Comparison of ENCODE assay signal across 23 mouse cellular contexts in genomic region chr2:83792102-83792501, GRCm38 (mm10). TPM values are rescaled to one million over a fixed set of nuclear protein-coding genes. Genes with fewer than 3 reads are reported as not detected.
DNase-seq lines count a peak whose midpoint lies in the region; ATAC-seq and TF ChIP-seq lines count a peak whose summit lies in the region.
"Had no signal": no experiment of that assay in that cellular context is flagged by ENCODE, and none has a peak within 500 bp of the region (broad histone marks: within the 10 kb centered on the region; RNA-seq: fewer than 3 reads in every experiment).

No protein-coding gene starts in this region.

- ATAC-seq in hindbrain, embryonic 11.5 days (ENCODE audit: low FRiP score): peak; percentile 22; the same call in 1 of the 2 replicates
- no peak for ATAC-seq in forebrain, postnatal 0 days
- peak; percentile 76 for ATAC-seq in midbrain, embryonic 12.5 days (ENCODE audit: low FRiP score, low read depth)
- no peak for ATAC-seq in heart, embryonic 11.5 days (replicated peaks; ENCODE audit: insufficient number of reproducible peaks, low FRiP score, low TSS enrichment)
- ATAC-seq: CD4-positive, CD25-positive, alpha-beta regulatory T cell, adult 4 months; inflammation-experienced regulatory T-cells, adult 6 months had no signal

- no peaks in the 10 kb centered on the region for H3K9me3 ChIP-seq in hindbrain, embryonic 11.5 days (ENCODE audit: control insufficient read depth, low read length)
- H3K9me3 ChIP-seq in hindbrain, embryonic 10.5 days: no peaks in the 10 kb centered on the region
- H3K9me3 ChIP-seq in forebrain, postnatal 0 days (ENCODE audit: low read length): no peaks in the 10 kb centered on the region
- no peaks in the 10 kb centered on the region for H3K9me3 ChIP-seq in midbrain, embryonic 12.5 days
- no peaks in the 10 kb centered on the region for H3K9me3 ChIP-seq in heart, embryonic 11.5 days (replicated peaks; ENCODE audit: control insufficient read depth, low read length)
- H3K9me3 ChIP-seq: embryonic facial prominence, embryonic 10.5 days; heart, embryonic 15.5 days; liver, embryonic 13.5 days had no signal

- no peaks in the 10 kb centered on the region for H3K36me3 ChIP-seq in hindbrain, embryonic 11.5 days (ENCODE audit: control insufficient read depth, insufficient read depth, low read length)
- peaks cover 62% of the 10 kb centered on the region for H3K36me3 ChIP-seq in hindbrain, embryonic 10.5 days
- H3K36me3 ChIP-seq in forebrain, postnatal 0 days (ENCODE audit: insufficient read depth): no peaks in the 10 kb centered on the region
- peaks cover 13% of the 10 kb centered on the region for H3K36me3 ChIP-seq in midbrain, embryonic 12.5 days
- peaks cover 12% of the 10 kb centered on the region for H3K36me3 ChIP-seq in heart, embryonic 11.5 days (ENCODE audit: control insufficient read depth, insufficient read depth, low read length)

- no peak for TF ChIP-seq CTCF in forebrain, postnatal 0 days (IDR thresholded peaks at IDR 0.05; ENCODE audit: low read depth)

- no peak overlapping the region for H3K4me3 ChIP-seq in hindbrain, embryonic 11.5 days (ENCODE audit: low read depth, low read length)
- H3K4me3 ChIP-seq in hindbrain, embryonic 10.5 days: no peak overlapping the region
- peak overlapping the region; percentile 14; the same call in 1 of the 2 replicates for H3K4me3 ChIP-seq in forebrain, postnatal 0 days (ENCODE audit: low read depth, low read length)
- H3K4me3 ChIP-seq in midbrain, embryonic 12.5 days: 0 out of 2 replicates have a peak overlapping the region, but pooled peaks have one; percentile 17
- no peak overlapping the region for H3K4me3 ChIP-seq in heart, embryonic 11.5 days (ENCODE audit: low read depth, low read length)
- H3K4me3 ChIP-seq: embryonic facial prominence, embryonic 10.5 days; heart, embryonic 15.5 days; left cerebral cortex, adult 2 months; liver, embryonic 13.5 days had no signal

- no peaks in the 10 kb centered on the region for H3K27me3 ChIP-seq in hindbrain, embryonic 11.5 days (ENCODE audit: control insufficient read depth, insufficient read depth, low read length)
- H3K27me3 ChIP-seq in hindbrain, embryonic 10.5 days (ENCODE audit: insufficient read depth, poor library complexity, severe bottlenecking): no peaks in the 10 kb centered on the region
- no peaks in the 10 kb centered on the region for H3K27me3 ChIP-seq in forebrain, postnatal 0 days (ENCODE audit: insufficient read depth, low read length)
- no peaks in the 10 kb centered on the region for H3K27me3 ChIP-seq in midbrain, embryonic 12.5 days
- no peaks in the 10 kb centered on the region for H3K27me3 ChIP-seq in heart, embryonic 11.5 days (ENCODE audit: control insufficient read depth, insufficient read depth, low read length)
- H3K27me3 ChIP-seq: heart, embryonic 15.5 days; liver, embryonic 13.5 days had no signal

- no peak overlapping the region for H3K4me2 ChIP-seq in hindbrain, embryonic 11.5 days (replicated peaks; ENCODE audit: low read depth, low read length)
- H3K4me2 ChIP-seq in forebrain, postnatal 0 days (ENCODE audit: low read depth): peak overlapping the region; percentile 11
- peak overlapping the region; percentile 37 for H3K4me2 ChIP-seq in midbrain, embryonic 12.5 days (replicated peaks)
- no peak overlapping the region for H3K4me2 ChIP-seq in heart, embryonic 11.5 days
- H3K4me2 ChIP-seq: heart, embryonic 15.5 days; liver, embryonic 13.5 days had no signal

- no peak for DNase-seq in hindbrain, embryonic 11.5 days (ENCODE audit: low spot score)
- no peak for DNase-seq in hindbrain, embryonic 10.5 days (ENCODE audit: low spot score)
- DNase-seq in forebrain, postnatal 0 days: no peak
- DNase-seq in frontal cortex, postnatal 25 days (ENCODE audit: low spot score in 2 of 2): no peak
- DNase-seq in cerebellum, postnatal 14 days: no peak
- DNase-seq: adrenal gland, postnatal 14 days; cerebellum, adult 9-10 months; heart, postnatal 36 days; kidney, adult 18-20 months; kidney, postnatal 4 days; layer of hippocampus, adult 9-11 months; liver, embryonic 13.5 days; lung, adult 2 months; thymus, adult 2 months; thymus, postnatal 4 days had no signal

- H3K9ac ChIP-seq in hindbrain, embryonic 11.5 days (ENCODE audit: low read depth, low read length): no peak overlapping the region
- H3K9ac ChIP-seq in forebrain, postnatal 0 days: no peak overlapping the region
- no peak overlapping the region for H3K9ac ChIP-seq in midbrain, embryonic 12.5 days (replicated peaks)
- no peak overlapping the region for H3K9ac ChIP-seq in heart, embryonic 11.5 days (ENCODE audit: low read depth, low read length)
- H3K9ac ChIP-seq: heart, embryonic 15.5 days; liver, embryonic 13.5 days had no signal

- no peak overlapping the region for H3K27ac ChIP-seq in hindbrain, embryonic 11.5 days (ENCODE audit: low read depth, low read length)
- no peak overlapping the region for H3K27ac ChIP-seq in hindbrain, embryonic 10.5 days
- H3K27ac ChIP-seq in forebrain, postnatal 0 days (ENCODE audit: low read depth, low read length): no peak overlapping the region
- H3K27ac ChIP-seq in midbrain, embryonic 12.5 days (replicated peaks): peak overlapping the region; percentile 71
- no peak overlapping the region for H3K27ac ChIP-seq in heart, embryonic 11.5 days (ENCODE audit: low read depth, low read length)
- H3K27ac ChIP-seq: embryonic facial prominence, embryonic 10.5 days; heart, embryonic 15.5 days; left cerebral cortex, adult 2 months; liver, embryonic 13.5 days had no signal

- no peaks in the 10 kb centered on the region for H3K4me1 ChIP-seq in hindbrain, embryonic 11.5 days (replicated peaks; ENCODE audit: control insufficient read depth, insufficient read depth, low read length)
- H3K4me1 ChIP-seq in hindbrain, embryonic 10.5 days (replicated peaks): no peaks in the 10 kb centered on the region
- no peaks in the 10 kb centered on the region for H3K4me1 ChIP-seq in forebrain, postnatal 0 days (ENCODE audit: insufficient read depth)
- H3K4me1 ChIP-seq in midbrain, embryonic 12.5 days: no peaks in the 10 kb centered on the region
- H3K4me1 ChIP-seq in heart, embryonic 11.5 days (ENCODE audit: control insufficient read depth, insufficient read depth, low read length): no peaks in the 10 kb centered on the region
- H3K4me1 ChIP-seq: embryonic facial prominence, embryonic 10.5 days; heart, embryonic 15.5 days; liver, embryonic 13.5 days had no signal

- 82% methylated on average over 4 of the region's 4 CpGs for WGBS in hindbrain, embryonic 11.5 days
- WGBS in hindbrain, embryonic 10.5 days: 83% methylated on average over 4 of the region's 4 CpGs
- WGBS in forebrain, postnatal 0 days: 34% methylated on average over 4 of the region's 4 CpGs
- 38% methylated on average over 4 of the region's 4 CpGs for WGBS in midbrain, embryonic 12.5 days
- 91% methylated on average over 4 of the region's 4 CpGs for WGBS in heart, embryonic 11.5 days (ENCODE audit: insufficient replicate concordance)

RNA-seq across cellular contexts. Expression of gene Fam171b, which starts 20.3 kb away (rescaled TPM):
- polyA plus RNA-seq in hindbrain, embryonic 11.5 days (2014; fragmentation: Nextera tagmentation; extraction: Ambion mirVana): 42.7 and 48.6 TPM in 2 replicates
- polyA plus RNA-seq in hindbrain, embryonic 10.5 days (2016; fragmentation: Nextera tagmentation; extraction: Ambion mirVana): 23.8 and 29.1 TPM in 2 replicates
- 116 and 118 TPM in 2 replicates for total RNA-seq in forebrain, postnatal 0 days (2014; rRNA removed)
- polyA plus RNA-seq in forebrain, postnatal 0 days (2015; fragmentation: Nextera tagmentation; extraction: Ambion mirVana): 82.7 and 98.9 TPM in 2 replicates
- 62.9 and 66.2 TPM in 2 replicates for polyA plus RNA-seq in midbrain, embryonic 12.5 days (2016; fragmentation: Nextera tagmentation; extraction: Ambion mirVana)
- 2.8 and 4.0 TPM in 2 replicates for polyA plus RNA-seq in heart, embryonic 11.5 days (2014; fragmentation: Nextera tagmentation; extraction: Ambion mirVana)
- total RNA-seq: common myeloid progenitor, adult 5-6 weeks had no signal

Comparison
In these comparisons a context has a peak if more than half of its experiments do, and no peak if none do; other contexts are left out.
1. ATAC-seq: peak in hindbrain, embryonic 11.5 days (single experiment) and midbrain, embryonic 12.5 days (single experiment); none in forebrain, postnatal 0 days (single experiment) and heart, embryonic 11.5 days (single experiment).
2. H3K4me2 ChIP-seq: peak in forebrain, postnatal 0 days (single experiment) and midbrain, embryonic 12.5 days (single experiment); none in hindbrain, embryonic 11.5 days (single experiment) and heart, embryonic 11.5 days (single experiment).
3. H3K4me3 ChIP-seq: peak in forebrain, postnatal 0 days (single experiment) and midbrain, embryonic 12.5 days (single experiment); none in hindbrain, embryonic 11.5 days (single experiment), hindbrain, embryonic 10.5 days (single experiment) and heart, embryonic 11.5 days (single experiment).